Mouse (Mus musculus): Measurements from ENCODE around the gene 2210408I21Rik. TPM values are rescaled to one million over a fixed set of nuclear protein-coding genes. Genes with fewer than 3 reads are reported as not detected.

The 2210408I21Rik gene
- polyA plus RNA-seq, 1 experiment from 2014 or later = 10.4 TPM

DNA sequence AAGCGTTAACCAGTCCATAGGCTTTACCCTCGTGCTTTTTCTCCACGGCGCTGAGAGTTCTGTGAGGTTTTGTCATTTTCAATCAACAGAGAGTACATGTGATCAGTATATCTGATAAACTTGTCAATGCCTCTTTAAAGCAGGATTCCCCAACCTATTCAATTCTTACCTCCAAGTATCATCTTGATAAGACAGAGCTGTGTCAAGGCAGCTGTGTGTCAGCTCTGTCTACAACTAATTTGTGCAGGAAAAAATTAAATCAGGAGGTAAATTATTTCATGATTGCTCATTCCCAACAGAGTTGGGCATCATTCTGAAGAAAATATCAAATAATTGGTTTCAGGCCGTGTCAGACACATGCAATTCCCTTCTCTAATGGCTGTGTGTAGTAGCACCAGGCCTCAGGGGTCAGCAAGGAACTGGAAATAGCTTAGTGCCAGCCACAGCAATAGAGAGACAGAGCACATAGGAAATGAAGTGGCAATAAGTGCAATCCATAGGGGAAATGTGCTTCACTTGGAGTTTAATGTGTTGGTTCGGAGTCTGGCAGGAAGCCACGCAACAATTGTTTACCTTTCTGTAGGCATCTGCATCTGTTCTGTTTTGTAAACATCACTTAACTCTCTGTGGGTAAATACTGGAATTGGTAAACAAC lies 73.6 kb downstream of the 2210408I21Rik start:
- H3K36me3 ChIP-seq = no peaks in the 10 kb centered on the region
- H3K9me3 ChIP-seq = no peaks in the 10 kb centered on the region
- no peaks in the 10 kb centered on the region for H3K4me1 ChIP-seq
- no peaks in the 10 kb centered on the region for H3K27me3 ChIP-seq
- H3K27ac ChIP-seq = no peak overlapping the region
- no peak overlapping the region for H3K4me2 ChIP-seq
- H3K4me3 ChIP-seq = no peak overlapping the region
- WGBS = 58% methylated on average over 7 of the region's 7 CpGs
- no peak overlapping the region for H3K9ac ChIP-seq
- no peak for ATAC-seq (ENCODE audit: insufficient number of reproducible peaks, insufficient read depth, low FRiP score, low TSS enrichment, low read depth)

DNA sequence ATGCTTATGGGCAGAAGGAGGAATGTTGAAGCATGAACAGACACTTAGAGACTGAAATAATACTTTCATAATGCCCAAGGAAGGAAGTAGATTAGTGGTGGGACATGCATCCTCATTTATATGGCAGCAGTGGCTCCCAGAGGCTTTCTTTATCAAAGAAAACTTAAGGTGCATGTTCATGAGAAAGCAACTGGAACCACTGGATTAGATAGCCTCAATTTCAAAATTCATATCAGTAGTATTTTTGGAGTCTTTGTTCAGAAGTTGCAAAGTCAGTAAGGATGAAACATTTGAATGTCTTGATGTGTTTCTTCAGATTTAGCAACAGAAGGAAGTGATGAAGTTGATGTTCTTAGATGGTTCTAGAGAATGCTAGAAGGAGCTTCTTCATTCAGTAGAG lies 77.9 kb downstream of the 2210408I21Rik start:
- no peaks in the 10 kb centered on the region for H3K27me3 ChIP-seq
- H3K4me1 ChIP-seq = no peaks in the 10 kb centered on the region
- no peak for ATAC-seq (ENCODE audit: insufficient number of reproducible peaks, insufficient read depth, low FRiP score, low TSS enrichment, low read depth)
- H3K27ac ChIP-seq = no peak overlapping the region
- H3K4me3 ChIP-seq = no peak overlapping the region
- H3K9ac ChIP-seq = no peak overlapping the region
- no peaks in the 10 kb centered on the region for H3K9me3 ChIP-seq
- no peaks in the 10 kb centered on the region for H3K36me3 ChIP-seq
- no peak overlapping the region for H3K4me2 ChIP-seq

GRCm38 (mm10) chr13:77215460-77215859 lies 80.1 kb downstream of the 2210408I21Rik start:
- ATAC-seq (ENCODE audit: insufficient number of reproducible peaks, insufficient read depth, low FRiP score, low TSS enrichment, low read depth) = no peak
- WGBS = 72% methylated on average over 2 of the region's 2 CpGs
- no peaks in the 10 kb centered on the region for H3K4me1 ChIP-seq

GRCm38 (mm10) chr13:77217672-77218280 lies 82.4 kb downstream of the 2210408I21Rik start:
- 85% methylated on average over 4 of the region's 4 CpGs for WGBS

More at GRCm38 (mm10) chr13:77215460-77215859, 80.1 kb downstream of the 2210408I21Rik start:
- no peak overlapping the region for H3K9ac ChIP-seq
- H3K4me2 ChIP-seq = no peak overlapping the region
- H3K4me3 ChIP-seq = no peak overlapping the region
- H3K9me3 ChIP-seq = no peaks in the 10 kb centered on the region
- H3K36me3 ChIP-seq = no peaks in the 10 kb centered on the region
- no peaks in the 10 kb centered on the region for H3K27me3 ChIP-seq
- no peak overlapping the region for H3K27ac ChIP-seq

GRCm38 (mm10) chr13:77221072-77221471 lies 85.7 kb downstream of the 2210408I21Rik start:
- Histone ChIP-seq H3K36me3 (no peaks in the 10 kb centered on the region), H3K4me2 (no peak overlapping the region), H3K9ac (no peak overlapping the region), H3K9me3 (no peaks in the 10 kb centered on the region), H3K27ac (no peak overlapping the region), H3K4me1 (no peaks in the 10 kb centered on the region), H3K27me3 (no peaks in the 10 kb centered on the region), H3K4me3 (no peak overlapping the region)
- WGBS = 90% methylated on average over 2 of the region's 2 CpGs
- no peak for ATAC-seq (ENCODE audit: insufficient number of reproducible peaks, insufficient read depth, low FRiP score, low TSS enrichment, low read depth)

More at GRCm38 (mm10) chr13:77217672-77218280, 82.4 kb downstream of the 2210408I21Rik start:
- Histone ChIP-seq H3K9me3 (no peaks in the 10 kb centered on the region), H3K27me3 (no peaks in the 10 kb centered on the region), H3K9ac (no peak overlapping the region), H3K4me2 (no peak overlapping the region), H3K4me1 (no peaks in the 10 kb centered on the region), H3K4me3 (no peak overlapping the region), H3K36me3 (no peaks in the 10 kb centered on the region), H3K27ac (no peak overlapping the region)
- ATAC-seq (ENCODE audit: insufficient number of reproducible peaks, insufficient read depth, low FRiP score, low TSS enrichment, low read depth) = no peak

- Histone ChIP-seq H3K4me1 (no peaks in the 10 kb centered on the region), H3K4me3 (no peak overlapping the region), H3K4me2 (no peak overlapping the region), H3K9ac (no peak overlapping the region), H3K27me3 (no peaks in the 10 kb centered on the region), H3K9me3 (no peaks in the 10 kb centered on the region), H3K27ac (no peak overlapping the region), H3K36me3 (no peaks in the 10 kb centered on the region)
- no peak for ATAC-seq (ENCODE audit: insufficient number of reproducible peaks, insufficient read depth, low FRiP score, low TSS enrichment, low read depth)
- 90% methylated on average over 6 of the region's 6 CpGs for WGBS
Measured at GRCm38 (mm10) chr13:77256541-77256940, 121.2 kb downstream of the 2210408I21Rik start.

- WGBS = 62% methylated on average over 3 of the region's 3 CpGs
- Histone ChIP-seq H3K4me1 (no peaks in the 10 kb centered on the region), H3K4me3 (no peak overlapping the region), H3K4me2 (no peak overlapping the region), H3K9ac (no peak overlapping the region), H3K36me3 (no peaks in the 10 kb centered on the region), H3K27me3 (peaks cover 4% of the 10 kb centered on the region; the same call in 1 of the 2 replicates), H3K9me3 (no peaks in the 10 kb centered on the region), H3K27ac (no peak overlapping the region)
- no peak for ATAC-seq (ENCODE audit: insufficient number of reproducible peaks, insufficient read depth, low FRiP score, low TSS enrichment, low read depth)
Measured at GRCm38 (mm10) chr13:77262715-77263338, 127.5 kb downstream of the 2210408I21Rik start.

- Histone ChIP-seq H3K9me3 (no peaks in the 10 kb centered on the region), H3K4me1 (no peaks in the 10 kb centered on the region), H3K9ac (no peak overlapping the region), H3K27ac (no peak overlapping the region), H3K27me3 (peaks cover 5% of the 10 kb centered on the region; the same call in 1 of the 2 replicates), H3K4me3 (no peak overlapping the region), H3K4me2 (no peak overlapping the region), H3K36me3 (no peaks in the 10 kb centered on the region)
- no peak for ATAC-seq (ENCODE audit: insufficient number of reproducible peaks, insufficient read depth, low FRiP score, low TSS enrichment, low read depth)
- 33% methylated on average over 7 of the region's 7 CpGs for WGBS
Measured at GRCm38 (mm10) chr13:77263400-77264179, 128.2 kb downstream of the 2210408I21Rik start.

- no peak overlapping the region for H3K27ac ChIP-seq
- H3K9ac ChIP-seq = no peak overlapping the region
- H3K4me1 ChIP-seq = no peaks in the 10 kb centered on the region
- H3K4me2 ChIP-seq = no peak overlapping the region
- 62% methylated on average over 1 of the region's 1 CpGs for WGBS
- no peaks in the 10 kb centered on the region for H3K9me3 ChIP-seq
- H3K4me3 ChIP-seq = no peak overlapping the region
- peaks cover 5% of the 10 kb centered on the region; the same call in 1 of the 2 replicates for H3K27me3 ChIP-seq
- no peaks in the 10 kb centered on the region for H3K36me3 ChIP-seq
- no peak for ATAC-seq (ENCODE audit: insufficient number of reproducible peaks, insufficient read depth, low FRiP score, low TSS enrichment, low read depth)
Measured at GRCm38 (mm10) chr13:77264481-77264880, 129.1 kb downstream of the 2210408I21Rik start.

GRCm38 (mm10) chr13:77275172-77275747 lies 139.9 kb downstream of the 2210408I21Rik start:
- Histone ChIP-seq H3K4me3 (no peak overlapping the region), H3K4me1 (no peaks in the 10 kb centered on the region), H3K27ac (no peak overlapping the region), H3K9me3 (no peaks in the 10 kb centered on the region), H3K4me2 (no peak overlapping the region), H3K36me3 (no peaks in the 10 kb centered on the region), H3K9ac (no peak overlapping the region), H3K27me3 (no peaks in the 10 kb centered on the region; the same call in 1 of the 2 replicates)
- WGBS = 70% methylated on average over 3 of the region's 3 CpGs
- no peak for ATAC-seq (ENCODE audit: insufficient number of reproducible peaks, insufficient read depth, low FRiP score, low TSS enrichment, low read depth)

Data from embryonic facial prominence, embryonic 13.5 days (tissue).